Mouse (Mus musculus): ENCODE measurements around the gene Psmd14. TPM values are rescaled to one million over a fixed set of nuclear protein-coding genes. Genes with fewer than 3 reads are reported as not detected.

Psmd14 gene
- 285 TPM for polyA plus RNA-seq (2014; fragmentation: Illumina TruSeq; extraction: RNeasy Lipid Tissue Mini Kit (QIAGEN cat#74804); ENCODE audit: low read depth, low replicate concordance)

GRCm38 (mm10) chr2:61711108-61712040 is at the start of gene Psmd14:
Gene Psmd14, plus strand, starts transcription at chr2:61711694.

GRCm38 (mm10) chr2:61802656-61803251 is 91.3 kb downstream of the Psmd14 start, which contains the start of gene Tbr1:
Gene Tbr1, plus strand, starts transcription at chr2:61802930.

Other genes with a start within 250 kb of the Psmd14 start
- 63.9 TPM for gene Tank, start 133.1 kb upstream of the Psmd14 start, polyA plus RNA-seq (2014; fragmentation: Illumina TruSeq; extraction: RNeasy Lipid Tissue Mini Kit (QIAGEN cat#74804); ENCODE audit: low read depth, low replicate concordance)
- gene Tbr1, start 91.2 kb downstream of the Psmd14 start, polyA plus RNA-seq (2014; fragmentation: Illumina TruSeq; extraction: RNeasy Lipid Tissue Mini Kit (QIAGEN cat#74804); ENCODE audit: low read depth, low replicate concordance) = not detected